Mouse (Mus musculus): Measurements from ENCODE around the gene Nub1. TPM values are rescaled to one million over a fixed set of nuclear protein-coding genes. Genes with fewer than 3 reads are reported as not detected.
"Not testable (repeated sequence)": the region's sequence is repeated elsewhere in the genome, so short reads cannot be mapped to it uniquely, and the experiment has no call there.

Nub1 gene
- total RNA-seq (2014; fragmentation: Nextera tagmentation): 28.2 and 30.4 TPM in 2 replicates
- total RNA-seq (2017): 33.1 and 37.6 TPM in 2 replicates

GRCm38 (mm10) chr5:24685366-24686093 is at the start of gene Nub1:
Gene Nub1 (plus strand): TSS chr5:24685532.
- peak; percentile 87 for ATAC-seq (replicated peaks; ENCODE audit: poor library complexity, severe bottlenecking)

- ATAC-seq (replicated peaks; ENCODE audit: poor library complexity, severe bottlenecking): no peak
These were observed 48.3 kb upstream of the Nub1 start for GRCm38 (mm10) chr5:24636987-24637386.

- ATAC-seq (replicated peaks; ENCODE audit: poor library complexity, severe bottlenecking): no peak
These were observed 47.2 kb upstream of the Nub1 start for GRCm38 (mm10) chr5:24638131-24638530.

- ATAC-seq (replicated peaks; ENCODE audit: poor library complexity, severe bottlenecking): no peak
These were observed 46.3 kb upstream of the Nub1 start for GRCm38 (mm10) chr5:24639081-24639480.

GRCm38 (mm10) chr5:24645454-24645853 is 39.9 kb upstream of the Nub1 start:
- ATAC-seq (replicated peaks; ENCODE audit: poor library complexity, severe bottlenecking): no peak

GRCm38 (mm10) chr5:24649231-24649630 is 36.1 kb upstream of the Nub1 start:
- ATAC-seq (replicated peaks; ENCODE audit: poor library complexity, severe bottlenecking): no peak

GRCm38 (mm10) chr5:24649701-24650100 is 35.6 kb upstream of the Nub1 start:
- ATAC-seq (replicated peaks; ENCODE audit: poor library complexity, severe bottlenecking): no peak

GRCm38 (mm10) chr5:24651356-24651755 is 34.0 kb upstream of the Nub1 start:
- ATAC-seq (replicated peaks; ENCODE audit: poor library complexity, severe bottlenecking): no peak

GRCm38 (mm10) chr5:24651768-24652752 is 33.3 kb upstream of the Nub1 start:
- peak; percentile 89 for ATAC-seq (replicated peaks; ENCODE audit: poor library complexity, severe bottlenecking)

GRCm38 (mm10) chr5:24652780-24653179 is 32.6 kb upstream of the Nub1 start:
- ATAC-seq (replicated peaks; ENCODE audit: poor library complexity, severe bottlenecking): no peak

- ATAC-seq (replicated peaks; ENCODE audit: poor library complexity, severe bottlenecking): no peak
These were observed 30.8 kb upstream of the Nub1 start for GRCm38 (mm10) chr5:24654491-24654890.

GRCm38 (mm10) chr5:24657113-24657512 is 28.2 kb upstream of the Nub1 start:
- ATAC-seq (replicated peaks; ENCODE audit: poor library complexity, severe bottlenecking): no peak

GRCm38 (mm10) chr5:24659708-24660423 is 25.5 kb upstream of the Nub1 start:
- no peak for ATAC-seq (replicated peaks; ENCODE audit: poor library complexity, severe bottlenecking)

GRCm38 (mm10) chr5:24661457-24661856 is 23.9 kb upstream of the Nub1 start:
- no peak for ATAC-seq (replicated peaks; ENCODE audit: poor library complexity, severe bottlenecking)

- ATAC-seq (replicated peaks; ENCODE audit: poor library complexity, severe bottlenecking): peak; percentile 97
These were observed 11.1 kb upstream of the Nub1 start for GRCm38 (mm10) chr5:24674238-24674637.

- ATAC-seq (replicated peaks; ENCODE audit: poor library complexity, severe bottlenecking): no peak
These were observed 3.9 kb upstream of the Nub1 start for GRCm38 (mm10) chr5:24681436-24681835.

GRCm38 (mm10) chr5:24684578-24685365 is 560 bp upstream of the Nub1 start:
- peak; percentile 4; the same call in 1 of the 2 replicates for ATAC-seq (replicated peaks; ENCODE audit: poor library complexity, severe bottlenecking)

GRCm38 (mm10) chr5:24686176-24686575 is 844 bp downstream of the Nub1 start:
- ATAC-seq (replicated peaks; ENCODE audit: poor library complexity, severe bottlenecking): peak; percentile 4

GRCm38 (mm10) chr5:24686671-24687420 is 1.5 kb downstream of the Nub1 start:
- not testable (repeated sequence) for ATAC-seq (replicated peaks; ENCODE audit: poor library complexity, severe bottlenecking)

Data from granulocyte monocyte progenitor cell, adult 5-6 weeks (primary cell).